Mouse (Mus musculus): ENCODE measurements around the gene Mrgprb4.

Gene Mrgprb4

GRCm38 (mm10) chr7:48199188-48199587, at the start of gene Mrgprb4:
TSS of gene Mrgprb4 (minus strand) at chr7:48199288.
- in situ Hi-C loops (cut with MboI) = no loop called here

- in situ Hi-C loops (cut with MboI) = no loop called here
Observed at GRCm38 (mm10) chr7:48226114-48226513, 27.0 kb upstream of the Mrgprb4 start.

GRCm38 (mm10) chr7:48225065-48225464, 26.0 kb upstream of the Mrgprb4 start:
- in situ Hi-C loops (cut with MboI) = no loop called here

- in situ Hi-C loops (cut with MboI) = no loop called here
Observed at GRCm38 (mm10) chr7:48168919-48169318, 30.2 kb downstream of the Mrgprb4 start, which contains the start of gene Mrgprb5. TSS of gene Mrgprb5 (minus strand) at chr7:48169019.

- in situ Hi-C loops (cut with MboI) = no loop called here
Observed at GRCm38 (mm10) chr7:48167471-48167870, 31.6 kb downstream of the Mrgprb4 start.
